Mouse (Mus musculus): ENCODE results near the gene Erlec1. TPM values are rescaled to one million over a fixed set of nuclear protein-coding genes. Genes with fewer than 3 reads are reported as not detected.

The Erlec1 gene
- polyA plus RNA-seq (2017; shearing (Covaris generic)) = 10 to 100 TPM; 12.1 to 15.3 TPM

- ATAC-seq = peak; percentile 98
Measured at GRCm38 (mm10) chr11:30954279-30954725, at the start of gene Erlec1. Gene Erlec1 (minus strand): TSS chr11:30954335.

GRCm38 (mm10) chr11:31001169-31001908 is 47.2 kb upstream of the Erlec1 start:
- ATAC-seq = no peak

GRCm38 (mm10) chr11:31000028-31000427 is 45.9 kb upstream of the Erlec1 start:
- no peak for ATAC-seq

GRCm38 (mm10) chr11:30998704-30999103 is 44.6 kb upstream of the Erlec1 start:
- ATAC-seq = no peak

- ATAC-seq = no peak
Measured at GRCm38 (mm10) chr11:30998199-30998598, 44.1 kb upstream of the Erlec1 start.

- no peak for ATAC-seq
Measured at GRCm38 (mm10) chr11:30996670-30997069, 42.5 kb upstream of the Erlec1 start.

- ATAC-seq = peak; percentile 2
Measured at GRCm38 (mm10) chr11:30986625-30987017, 32.5 kb upstream of the Erlec1 start.

- peak; percentile 96 for ATAC-seq
Measured at GRCm38 (mm10) chr11:30985877-30986624, 31.9 kb upstream of the Erlec1 start, which contains the start of gene Chac2. Gene Chac2 (minus strand): TSS chr11:30986350.

- ATAC-seq = no peak
Measured at GRCm38 (mm10) chr11:30985237-30985636, 31.1 kb upstream of the Erlec1 start.

- peak; percentile 30 for ATAC-seq
Measured at GRCm38 (mm10) chr11:30953469-30954154, 523 bp downstream of the Erlec1 start.

GRCm38 (mm10) chr11:30952829-30953228 is 1.3 kb downstream of the Erlec1 start:
- no peak for ATAC-seq

GRCm38 (mm10) chr11:30943522-30943921 is 10.6 kb downstream of the Erlec1 start:
- ATAC-seq = no peak

GRCm38 (mm10) chr11:30928498-30928897 is 25.6 kb downstream of the Erlec1 start:
- no peak for ATAC-seq

- ATAC-seq = no peak
Measured at GRCm38 (mm10) chr11:30928079-30928478, 26.1 kb downstream of the Erlec1 start.

GRCm38 (mm10) chr11:30923283-30923682 is 30.9 kb downstream of the Erlec1 start:
- ATAC-seq = no peak

GRCm38 (mm10) chr11:30920641-30921040 is 33.5 kb downstream of the Erlec1 start:
- ATAC-seq = no peak

GRCm38 (mm10) chr11:30912311-30912710 is 41.8 kb downstream of the Erlec1 start:
- no peak for ATAC-seq

GRCm38 (mm10) chr11:30899312-30899711 is 54.8 kb downstream of the Erlec1 start:
- no peak for ATAC-seq

- ATAC-seq = no peak
Measured at GRCm38 (mm10) chr11:30896201-30896600, 57.9 kb downstream of the Erlec1 start.

GRCm38 (mm10) chr11:30888153-30888552 is 66.0 kb downstream of the Erlec1 start:
- no peak for ATAC-seq

GRCm38 (mm10) chr11:30885171-30885871 is 68.8 kb downstream of the Erlec1 start, which contains the start of the genes Gpr75 and Asb3:
Gene Gpr75 (plus strand): TSS chr11:30885358.
Gene Asb3 (plus strand): TSS chr11:30885416.
- ATAC-seq = no peak
